ENCODE assay signal across 26 mouse cellular contexts in genomic region chr6:140983610-140984009, GRCm38 (mm10).
"Had no signal": no experiment of that assay in that cellular context is flagged by ENCODE, and none has a peak within 500 bp of the region (broad histone marks: within the 10 kb centered on the region; RNA-seq: fewer than 3 reads in every experiment).

No protein-coding gene starts in this region.

- H3K36me3 ChIP-seq: heart, embryonic 10.5 days; heart, embryonic 12.5 days; hindbrain, embryonic 10.5 days; hindbrain, embryonic 12.5 days; intestine, embryonic 15.5 days; limb, embryonic 10.5 days; limb, embryonic 12.5 days had no signal

- H3K27ac ChIP-seq: gastrocnemius, adult 2 months; heart, embryonic 10.5 days; hindbrain, embryonic 10.5 days; hindbrain, embryonic 12.5 days; hindbrain, embryonic 14.5 days; intestine, embryonic 15.5 days; left cerebral cortex, adult 2 months; limb, embryonic 10.5 days; limb, embryonic 12.5 days had no signal

- H3K4me2 ChIP-seq: heart, embryonic 12.5 days; hindbrain, embryonic 12.5 days; hindbrain, embryonic 14.5 days; intestine, embryonic 15.5 days; limb, embryonic 12.5 days; liver, embryonic 11.5 days had no signal

- H3K4me3 ChIP-seq: gastrocnemius, adult 2 months; heart, embryonic 10.5 days; heart, embryonic 12.5 days; hindbrain, embryonic 10.5 days; hindbrain, embryonic 12.5 days; intestine, embryonic 15.5 days; left cerebral cortex, adult 2 months; limb, embryonic 10.5 days; limb, embryonic 12.5 days had no signal

- DNase-seq: gastrocnemius, adult 2 months; gastrocnemius, postnatal 10 days; gastrocnemius, postnatal 25 days; heart, adult 18-20 months; heart, postnatal 10 days; heart, postnatal 4 days; kidney, adult 18-20 months; kidney, adult 8-10 months; kidney, postnatal 10 days; kidney, postnatal 25 days; kidney, postnatal 4 days; layer of hippocampus, adult 9-11 months; liver had no signal

- H3K4me1 ChIP-seq: heart, embryonic 10.5 days; heart, embryonic 12.5 days; hindbrain, embryonic 10.5 days; hindbrain, embryonic 12.5 days; intestine, embryonic 15.5 days; limb, embryonic 10.5 days; limb, embryonic 12.5 days had no signal

- H3K27me3 ChIP-seq: heart, embryonic 12.5 days; hindbrain, embryonic 12.5 days; intestine, embryonic 15.5 days; limb, embryonic 12.5 days had no signal

- ATAC-seq: hindbrain, embryonic 16.5 days; inflammation-experienced regulatory T-cells, adult 6 months; intestine, embryonic 15.5 days; intestine, postnatal 0 days had no signal

- H3K9ac ChIP-seq: heart, embryonic 12.5 days; hindbrain, embryonic 12.5 days; hindbrain, embryonic 14.5 days; intestine, embryonic 15.5 days; limb, embryonic 12.5 days had no signal

- H3K9me3 ChIP-seq: heart, embryonic 10.5 days; intestine, embryonic 15.5 days; limb, embryonic 10.5 days; limb, embryonic 12.5 days had no signal
